Mouse (Mus musculus) liver, adult (tissue): ENCODE data around the gene Ryr3.

ENCODE experiments used
- GATA4 ChIP-seq: IDR thresholded peaks from 2 replicates; pipeline ENCODE4 v1.6.1; 2014; ENCODE audit warnings: mild to moderate bottlenecking, low read length; ENCODE audit not compliant: insufficient replicate concordance

The Ryr3 gene

DNA sequence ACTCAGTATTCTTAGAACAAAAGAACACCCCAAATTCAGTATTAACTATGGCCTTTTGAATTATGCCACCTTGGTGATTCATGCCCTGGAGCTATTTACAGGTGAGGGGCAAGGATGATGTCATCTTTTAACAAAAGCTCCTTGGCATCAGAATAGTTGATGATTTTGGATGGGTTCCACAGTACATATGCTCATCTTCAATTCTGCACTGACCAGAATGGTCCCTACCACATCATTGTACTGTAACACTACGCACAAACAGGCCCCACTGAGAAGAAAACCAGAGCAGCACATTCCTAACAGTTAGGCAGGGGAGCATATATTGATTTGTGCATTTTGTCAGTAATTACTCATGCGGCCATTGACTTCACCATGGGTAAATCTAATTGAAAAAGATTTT lies 335.1 kb downstream of the Ryr3 start:
- TF ChIP-seq GATA4, result no peak

DNA sequence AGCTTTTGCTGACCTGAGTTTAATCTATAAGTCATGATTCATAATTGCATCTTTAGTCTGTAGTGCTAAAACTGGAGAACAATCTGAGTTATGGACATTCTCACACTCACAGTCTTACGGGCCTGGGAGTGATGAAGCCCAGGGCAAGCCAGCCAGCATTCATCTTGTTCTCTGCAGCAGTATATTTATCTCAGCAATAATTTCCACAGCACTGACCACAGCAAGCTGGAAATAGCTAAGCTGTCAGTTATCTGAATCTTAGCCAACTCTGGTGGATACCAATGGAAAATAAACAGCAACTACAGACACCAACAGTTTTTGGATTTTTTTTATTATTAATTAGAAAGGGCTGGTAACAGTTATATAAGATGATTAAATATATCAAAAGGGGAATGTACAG lies 335.5 kb downstream of the Ryr3 start:
- TF ChIP-seq GATA4, result no peak

- TF ChIP-seq GATA4, result no peak
Measured at GRCm38 (mm10) chr2:112877404-112877803, 339.5 kb downstream of the Ryr3 start.

DNA sequence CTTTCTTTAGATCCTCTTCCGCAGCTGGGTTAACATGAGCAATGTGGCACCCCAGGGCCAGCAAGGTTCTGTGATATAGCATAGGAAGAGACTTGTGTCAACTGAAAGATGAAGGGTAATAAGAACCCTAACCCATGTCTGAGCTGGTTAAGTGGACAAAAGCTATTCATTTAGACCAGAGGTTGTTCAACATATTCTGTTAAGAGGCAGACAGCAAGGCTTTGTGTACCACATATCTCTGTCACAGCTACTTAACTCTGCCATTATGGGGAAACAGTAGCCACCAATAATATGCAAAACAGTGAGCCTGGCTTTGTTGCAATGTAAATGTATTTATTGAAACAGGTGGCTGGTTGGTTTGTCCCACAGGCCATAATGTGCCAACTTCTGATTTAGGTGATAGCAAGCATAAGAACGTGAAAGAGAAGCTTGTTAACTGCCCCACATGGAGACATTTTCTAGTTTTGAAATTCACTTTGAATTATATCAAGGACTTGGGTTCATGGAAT lies 350.8 kb downstream of the Ryr3 start:
- no peak for TF ChIP-seq GATA4

- TF ChIP-seq GATA4, result no peak
Measured at GRCm38 (mm10) chr2:112861792-112862191, 355.1 kb downstream of the Ryr3 start.

DNA sequence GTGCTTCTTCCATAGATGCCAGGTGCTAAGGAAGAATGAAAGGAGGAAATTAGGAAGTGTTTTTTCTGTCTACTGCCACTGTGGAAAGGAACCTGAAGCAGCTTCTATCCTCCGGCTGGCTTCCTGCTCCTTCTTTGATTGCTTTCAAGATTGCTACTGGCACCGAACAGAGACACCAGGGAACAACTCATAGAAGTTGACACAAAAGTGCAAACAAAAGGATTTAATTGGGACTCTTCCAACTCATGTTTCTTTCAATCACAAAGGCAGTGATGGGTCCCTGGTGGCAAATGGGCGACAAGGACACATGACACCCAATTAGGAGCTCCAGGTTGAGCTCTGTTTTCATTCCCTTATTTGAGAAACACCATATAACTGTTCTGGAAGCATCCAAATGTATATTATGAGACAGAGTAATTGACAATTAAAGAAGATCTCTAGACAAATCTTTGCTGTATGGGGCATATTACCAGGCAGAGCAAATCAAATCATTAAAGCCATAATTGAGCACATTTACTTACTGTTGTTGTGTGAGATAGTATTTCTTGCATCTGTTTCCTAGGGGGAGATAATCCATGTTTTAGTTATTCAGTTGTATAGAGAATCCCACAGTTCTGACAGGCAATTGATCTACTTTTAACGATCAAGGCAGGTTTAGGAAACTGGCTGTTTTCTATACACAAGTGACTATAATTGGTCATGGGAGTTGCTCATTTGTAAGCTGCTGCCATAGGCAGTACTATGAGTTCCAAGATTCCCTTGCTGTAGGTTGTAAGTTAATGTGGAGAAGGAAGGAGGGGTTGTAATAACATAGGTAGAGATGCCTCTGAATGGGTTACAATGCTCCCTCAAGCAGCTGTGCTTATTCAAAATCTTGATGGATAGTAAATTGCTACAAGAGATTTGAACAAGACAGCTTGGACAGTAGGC lies 371.0 kb downstream of the Ryr3 start:
- TF ChIP-seq GATA4, result no peak

DNA sequence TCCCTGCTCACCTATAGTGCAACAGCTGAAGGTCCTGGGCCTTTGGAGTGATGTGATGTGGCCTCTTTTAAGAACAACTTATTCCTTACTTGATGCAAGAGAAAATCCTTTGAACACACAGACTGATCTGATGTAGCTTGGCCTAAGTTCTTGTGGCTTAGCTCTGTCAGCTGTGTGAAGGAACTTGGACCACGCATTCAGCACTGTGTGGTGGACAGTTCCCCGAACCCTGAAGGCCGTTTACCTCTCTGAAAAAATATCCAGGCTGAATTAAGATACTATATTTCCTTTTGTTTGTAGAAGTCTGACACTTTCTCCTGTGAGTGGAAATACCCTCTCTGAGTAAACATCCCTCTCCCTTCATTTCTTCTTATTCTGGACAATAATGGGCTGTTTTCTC lies 374.0 kb downstream of the Ryr3 start:
- no peak for TF ChIP-seq GATA4

GRCm38 (mm10) chr2:112831423-112832305 lies 385.2 kb downstream of the Ryr3 start:
- TF ChIP-seq GATA4, result no peak

DNA sequence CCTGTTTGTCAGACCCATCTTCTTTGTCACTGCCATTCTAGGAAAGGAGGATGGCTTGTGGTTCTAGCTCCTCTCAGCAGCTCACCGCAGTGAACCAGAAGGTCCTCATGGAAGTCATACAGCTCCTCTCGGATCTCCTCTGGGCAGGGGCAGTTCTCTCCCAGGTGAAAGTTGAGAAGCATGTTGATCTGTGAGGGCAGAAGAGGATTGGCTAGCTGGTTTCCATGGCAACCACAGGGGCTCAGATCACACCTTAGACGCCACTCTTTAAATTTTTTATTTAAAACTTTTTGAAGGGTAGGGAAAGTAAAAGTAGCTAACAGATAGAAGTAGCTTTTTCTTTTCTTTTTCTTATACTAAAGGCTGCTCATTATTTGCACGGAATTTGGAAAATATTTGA lies 390.3 kb downstream of the Ryr3 start:
- TF ChIP-seq GATA4, result no peak

DNA sequence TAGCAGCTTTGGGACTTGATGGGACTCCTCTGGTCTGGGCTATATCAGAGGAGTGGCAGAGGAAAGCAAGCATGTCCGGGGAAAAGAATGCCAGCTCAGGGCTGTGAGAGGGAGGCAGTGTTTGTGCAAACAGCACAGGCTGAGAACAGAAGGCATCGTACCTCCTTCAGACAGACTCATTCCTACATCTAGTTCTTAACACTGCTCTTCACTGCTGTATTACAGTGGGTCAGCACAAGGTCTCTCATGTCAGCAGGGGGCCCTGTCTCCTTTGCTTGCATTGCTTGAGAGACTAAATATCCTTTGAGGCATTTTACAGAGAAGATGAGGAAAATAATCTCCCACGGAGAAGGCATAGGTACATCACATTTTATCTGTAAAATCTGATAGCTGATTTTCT lies 394.2 kb downstream of the Ryr3 start:
- TF ChIP-seq GATA4, result no peak

DNA sequence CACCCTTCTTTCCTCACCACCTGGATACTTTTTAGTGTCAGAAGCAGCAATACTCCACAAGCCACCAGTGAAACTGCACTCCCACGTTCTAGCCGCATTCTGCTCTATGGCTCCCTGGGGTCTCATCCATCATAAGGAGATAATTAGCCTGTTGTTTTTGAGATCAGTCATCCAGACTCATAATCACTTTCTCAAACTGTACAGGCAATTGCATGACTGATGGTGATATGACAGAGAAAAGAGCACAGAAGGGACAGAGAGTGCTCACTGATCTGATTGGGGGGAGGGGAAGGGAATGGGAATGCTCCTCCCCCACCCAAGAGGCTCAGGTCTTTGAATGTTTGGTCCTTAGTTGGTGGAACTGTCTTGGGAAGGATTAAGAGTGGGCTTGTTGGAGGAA lies 397.8 kb downstream of the Ryr3 start:
- no peak for TF ChIP-seq GATA4

GRCm38 (mm10) chr2:112816976-112817375 lies 399.9 kb downstream of the Ryr3 start:
- TF ChIP-seq GATA4, result no peak

DNA sequence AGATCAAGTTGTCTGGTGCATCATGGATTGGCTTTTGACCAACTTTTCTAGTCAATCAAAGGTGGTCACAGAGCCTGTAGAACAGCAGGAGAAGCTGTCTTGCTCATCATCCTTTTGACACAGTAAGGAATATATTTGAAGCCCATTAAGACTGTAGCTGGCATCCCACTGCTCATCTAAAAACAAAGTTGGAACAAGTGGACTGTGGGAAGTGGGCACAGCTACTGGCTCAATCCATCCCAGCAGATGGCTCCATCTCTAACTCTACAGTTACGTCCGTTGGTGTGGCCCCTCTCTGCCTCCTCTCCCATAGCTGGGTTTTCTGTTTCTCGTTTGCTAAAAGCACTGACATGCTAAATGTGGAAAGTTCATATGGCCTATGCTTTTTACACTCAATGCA lies 400.9 kb downstream of the Ryr3 start:
- no peak for TF ChIP-seq GATA4

- no peak for TF ChIP-seq GATA4
Measured at GRCm38 (mm10) chr2:112812637-112813402, 404.1 kb downstream of the Ryr3 start.

DNA sequence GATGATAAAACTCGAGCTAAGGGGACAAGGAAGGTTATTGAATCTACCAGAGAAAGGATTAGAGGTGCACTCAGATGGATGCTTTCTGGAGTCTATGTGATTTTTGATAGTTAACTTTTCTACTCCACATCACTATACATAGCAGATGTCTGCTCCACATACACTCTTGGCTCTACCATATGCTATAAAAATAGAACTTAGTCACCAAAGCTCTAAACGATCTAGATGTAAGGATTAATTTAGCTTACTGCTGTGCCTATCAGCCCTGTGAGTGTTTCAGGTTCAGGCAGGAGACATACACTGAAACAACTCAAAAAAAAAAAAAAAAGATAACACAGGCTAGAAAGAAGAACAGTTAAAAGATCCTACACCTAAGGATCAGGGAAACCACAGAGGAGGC lies 410.9 kb downstream of the Ryr3 start:
- no peak for TF ChIP-seq GATA4
